Mouse (Mus musculus) MEL (cell line): ENCODE data around the gene Slain2. TPM values are rescaled to one million over a fixed set of nuclear protein-coding genes. Genes with fewer than 3 reads are reported as not detected.
"Not testable (repeated sequence)": the region's sequence is repeated elsewhere in the genome, so short reads cannot be mapped to it uniquely, and the experiment has no call there.

ENCODE experiments used
- DNase-seq: peaks from one replicate; pipeline ENCODE4 v3.0.0; 2011; ENCODE audit warnings: low read depth, low spot score
- H3K27ac ChIP-seq: 2 replicates; pipeline ENCODE4 v1.5.1; 2012; ENCODE audit warnings: low read depth, mild to moderate bottlenecking, control low read depth, low read length, moderate library complexity; ENCODE audit not compliant: control insufficient read depth
- H3K27me3 ChIP-seq, 2 experiments: fragments of 150-350 bp in 1 of 2; sonication (generic) in 1 of 2; 2 replicates each; pipeline ENCODE4 v1.6.1; 2012; ENCODE audit warnings: low read length in 2 of 2, mild to moderate bottlenecking in 2 of 2, improper control_type of control experiment in 1 of 2, moderate library complexity in 1 of 2; ENCODE audit not compliant: insufficient read depth in 2 of 2, control insufficient read depth in 1 of 2
- H3K36me3 ChIP-seq, 2 experiments: 2 replicates each; pipeline ENCODE4 v1.6.1; 2012 to 2014; ENCODE audit warnings: low read length in 2 of 2, improper control_type of control experiment in 1 of 2, inconsistent platforms in 1 of 2, mild to moderate bottlenecking in 1 of 2; ENCODE audit not compliant: insufficient read depth in 2 of 2, control insufficient read depth in 1 of 2
- H3K4me1 ChIP-seq, 2 experiments: fragments of 150-350 bp in 1 of 2; sonication (generic) in 1 of 2; 2 replicates each; pipeline ENCODE4 v1.6.1; 2012; ENCODE audit warnings: low read length in 2 of 2, improper control_type of control experiment in 1 of 2, mild to moderate bottlenecking in 1 of 2; ENCODE audit not compliant: insufficient read depth in 2 of 2, control insufficient read depth in 1 of 2
- H3K4me3 ChIP-seq, 2 experiments: fragments of 150-350 bp in 1 of 2; sonication (generic) in 1 of 2; 2 replicates each; pipeline ENCODE4 v1.5.1; 2012; ENCODE audit warnings: low read depth in 2 of 2, low read length in 2 of 2, mild to moderate bottlenecking in 2 of 2, moderate library complexity in 2 of 2, control low read depth in 1 of 2, improper control_type of control experiment in 1 of 2; ENCODE audit not compliant: control insufficient read depth in 1 of 2, insufficient read depth in 1 of 2
- H3K79me2 ChIP-seq: 2 replicates; pipeline ENCODE4 v1.6.1; 2012; ENCODE audit warnings: mild to moderate bottlenecking, low read length, moderate library complexity; ENCODE audit not compliant: control insufficient read depth, poor library complexity, insufficient read depth
- H3K9ac ChIP-seq: 2 replicates; pipeline ENCODE4 v1.6.1; 2012; ENCODE audit warnings: low read depth, mild to moderate bottlenecking, control low read depth, low read length, moderate library complexity; ENCODE audit not compliant: control insufficient read depth, poor library complexity, severe bottlenecking
- H3K9me3 ChIP-seq: fragments of 150-350 bp; sonication (generic); replicated peaks from 2 replicates; pipeline ENCODE4 v1.6.1; 2012; ENCODE audit warnings: mild to moderate bottlenecking, low read length, improper control_type of control experiment, moderate library complexity; ENCODE audit not compliant: insufficient read depth
- CTCF ChIP-seq, 3 experiments: IDR thresholded peaks in 2 of 3; conservative IDR thresholded peaks in 1 of 3; 2 replicates each; pipeline ENCODE4 v1.5.1; 2011 to 2012; ENCODE audit warnings: low read length in 3 of 3, low read depth in 2 of 3, mild to moderate bottlenecking in 2 of 3, improper control_type of control experiment in 1 of 3, inconsistent platforms in 1 of 3, mixed read lengths in 1 of 3, moderate library complexity in 1 of 3; ENCODE audit not compliant: control insufficient read depth in 1 of 3, insufficient read depth in 1 of 3, poor library complexity in 1 of 3, severe bottlenecking in 1 of 3
- E2F4 ChIP-seq: IDR thresholded peaks from 2 replicates; pipeline ENCODE4 v1.6.1; 2011; ENCODE audit warnings: low read depth, low read length, improper control_type of control experiment, borderline replicate concordance
- ELF1 ChIP-seq: IDR thresholded peaks from 2 replicates; pipeline ENCODE4 v1.6.1; 2014; ENCODE audit warnings: low read depth, mild to moderate bottlenecking, inconsistent platforms, low read length, improper control_type of control experiment, moderate library complexity
- GABPA ChIP-seq: IDR thresholded peaks from 2 replicates; pipeline ENCODE4 v1.6.1; 2012; ENCODE audit warnings: low read depth, mild to moderate bottlenecking, inconsistent platforms, low read length, improper control_type of control experiment, moderate library complexity
- GATA1 ChIP-seq: IDR thresholded peaks from 2 replicates; pipeline ENCODE4 v1.6.1; 2011; ENCODE audit warnings: low read depth, low read length, improper control_type of control experiment
- KAT2A ChIP-seq: conservative IDR thresholded peaks from 2 replicates; pipeline ENCODE4 v1.6.1; 2012; ENCODE audit warnings: low read depth, low read length, improper control_type of control experiment, inconsistent platforms
- MAFK ChIP-seq: IDR thresholded peaks from 2 replicates; pipeline ENCODE4 v1.6.1; 2011; ENCODE audit warnings: low read depth, mild to moderate bottlenecking, low read length, improper control_type of control experiment, borderline replicate concordance
- MAX ChIP-seq: IDR thresholded peaks from 2 replicates; pipeline ENCODE4 v1.6.1; 2011; ENCODE audit warnings: low read length, improper control_type of control experiment
- MAZ ChIP-seq: IDR thresholded peaks from 2 replicates; pipeline ENCODE4 v1.6.1; 2012; ENCODE audit warnings: low read depth, mild to moderate bottlenecking, inconsistent platforms, low read length, improper control_type of control experiment
- MYB ChIP-seq: IDR thresholded peaks from 2 replicates; pipeline ENCODE4 v1.6.1; 2011; ENCODE audit warnings: mild to moderate bottlenecking, low read depth, low read length, improper control_type of control experiment
- NRF1 ChIP-seq: IDR thresholded peaks from 2 replicates; pipeline ENCODE4 v1.6.1; 2014; ENCODE audit warnings: low read depth, mild to moderate bottlenecking, inconsistent platforms, low read length, improper control_type of control experiment, moderate library complexity; ENCODE audit not compliant: poor library complexity, insufficient read depth, severe bottlenecking
- POLR2AphosphoS5 ChIP-seq: IDR thresholded peaks from 2 replicates; pipeline ENCODE4 v1.6.1; 2012; ENCODE audit warnings: low read depth, borderline replicate concordance, mild to moderate bottlenecking, inconsistent platforms, low read length, moderate library complexity, mixed read lengths
- RAD21 ChIP-seq: IDR thresholded peaks from 2 replicates; pipeline ENCODE4 v1.6.1; 2011; ENCODE audit warnings: mild to moderate bottlenecking, low read depth, low read length, improper control_type of control experiment
- SIN3A ChIP-seq: IDR thresholded peaks from 2 replicates; pipeline ENCODE4 v1.6.1; 2012; ENCODE audit warnings: low read length, improper control_type of control experiment, inconsistent platforms
- USF1 ChIP-seq: IDR thresholded peaks from 2 replicates; pipeline ENCODE4 v1.6.1; 2014; ENCODE audit warnings: low read depth, mild to moderate bottlenecking, inconsistent platforms, low read length, improper control_type of control experiment, moderate library complexity
- ZKSCAN1 ChIP-seq: IDR thresholded peaks from 2 replicates; pipeline ENCODE4 v1.6.1; 2012; ENCODE audit warnings: low read depth, mild to moderate bottlenecking, inconsistent platforms, low read length, improper control_type of control experiment, moderate library complexity
- ZMIZ1 ChIP-seq: IDR thresholded peaks from 2 replicates; pipeline ENCODE4 v1.6.1; 2012; ENCODE audit warnings: low read depth, mild to moderate bottlenecking, inconsistent platforms, low read length, improper control_type of control experiment, moderate library complexity
- polyA plus RNA-seq, 2 experiments: library from polyadenylated mRNA; stranded (reverse) in 1 of 2; unstranded in 1 of 2; fragments of >175 nt in 1 of 2; fragments of >200 nt in 1 of 2; gene quantifications; 2 replicates each; pipeline versions ENCODE4 v1.2.1 to v1.2.4; 2012; ENCODE audit warnings: low replicate concordance in 2 of 2, low read depth in 1 of 2; ENCODE audit not compliant: insufficient read length in 2 of 2, insufficient read depth in 1 of 2, missing spikeins in 1 of 2
- total RNA-seq: library from RNA; depleted of rRNA; stranded (reverse); fragments of 300-350 nt; gene quantifications from 2 replicates; pipeline ENCODE4 v1.2.3, GENCODE M21; 2012

The Slain2 gene
- total and polyA plus RNA-seq, 3 experiments, result 18.9 to 42.9 (median 29.9) TPM

- peaks cover 0 to 9% of the 10 kb centered on the region in 2 experiments; a peak in 2 of 4 replicates for H3K4me1 ChIP-seq
- no peak overlapping the region for H3K9ac ChIP-seq
- H3K27ac ChIP-seq, result no peak overlapping the region
- H3K27me3 ChIP-seq, result no peaks in the 10 kb centered on the region
- no peak overlapping the region for H3K4me3 ChIP-seq
- DNase-seq, result no peak
- H3K9me3 ChIP-seq, result no peaks in the 10 kb centered on the region
- H3K79me2 ChIP-seq, result no peaks in the 10 kb centered on the region
- TF ChIP-seq GABPA (no peak), MAZ (no peak), ZMIZ1 (no peak), ZKSCAN1 (no peak), NRF1 (no peak), RAD21 (no peak), GATA1 (no peak), MYB (no peak), E2F4 (no peak), ELF1 (no peak)
- H3K36me3 ChIP-seq, result peaks cover 0 to 9% of the 10 kb centered on the region in 2 experiments; a peak in 2 of 4 replicates
These were observed 80.8 kb downstream of the Slain2 start for GRCm38 (mm10) chr5:72994928-72995327.

- peaks cover 0 to 9% of the 10 kb centered on the region in 2 experiments; a peak in 2 of 4 replicates for H3K36me3 ChIP-seq
- H3K9me3 ChIP-seq, result no peaks in the 10 kb centered on the region
- H3K27ac ChIP-seq, result no peak overlapping the region
- peaks cover 0 to 9% of the 10 kb centered on the region in 2 experiments; a peak in 2 of 4 replicates for H3K4me1 ChIP-seq
- TF ChIP-seq POLR2AphosphoS5, result no peak
- TF ChIP-seq E2F4, result no peak
- no peak for TF ChIP-seq CTCF (IDR thresholded peaks at IDR 0.05 in 2 of 3, conservative IDR thresholded peaks at IDR 0.05 in 1 of 3; ENCODE audit: control insufficient read depth in 1 of 3, insufficient read depth in 1 of 3, low read depth in 2 of 3, low read length in 3 of 3, poor library complexity in 1 of 3, severe bottlenecking in 1 of 3)
- no peak for TF ChIP-seq SIN3A
- no peak for TF ChIP-seq KAT2A
- no peak for TF ChIP-seq ZMIZ1
- no peak for TF ChIP-seq MYB
- no peak for TF ChIP-seq MAX
- TF ChIP-seq MAZ, result no peak
- no peak for TF ChIP-seq USF1
- no peak for TF ChIP-seq MAFK
- no peaks in the 10 kb centered on the region for H3K27me3 ChIP-seq
- no peak overlapping the region for H3K9ac ChIP-seq
- no peak for DNase-seq
- no peaks in the 10 kb centered on the region for H3K79me2 ChIP-seq
- H3K4me3 ChIP-seq, result no peak overlapping the region
These were observed 81.3 kb downstream of the Slain2 start for GRCm38 (mm10) chr5:72995379-72995778.

DNA sequence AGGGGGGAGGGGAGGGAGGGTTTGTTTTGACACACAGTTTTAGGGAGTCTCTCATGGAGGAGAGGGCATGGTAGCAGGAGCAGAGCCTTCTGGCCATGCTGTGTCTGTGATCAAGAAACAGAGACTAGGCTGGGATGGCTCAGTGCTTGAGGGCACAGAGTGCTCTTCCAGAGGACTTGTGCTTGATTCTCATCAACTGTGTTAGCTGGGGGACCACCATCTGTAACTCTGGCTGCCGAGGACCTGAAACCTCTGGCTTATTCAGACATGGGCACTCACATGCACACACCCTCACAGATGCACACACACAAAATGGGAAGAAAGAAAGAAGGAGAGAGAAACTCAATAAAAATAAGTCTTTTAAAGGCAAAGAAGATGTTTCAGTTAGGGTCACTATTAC lies 84.4 kb downstream of the Slain2 start:
- DNase-seq, H3K4me3 ChIP-seq, H3K9ac ChIP-seq, H3K79me2 ChIP-seq, H3K27ac ChIP-seq, H3K36me3 ChIP-seq, H3K9me3 ChIP-seq, H3K27me3 ChIP-seq, H3K4me1 ChIP-seq: not testable (repeated sequence)
